Mouse (Mus musculus) MN1 (cell line): ENCODE results near the gene Soat2.

Experiments
- DNase-seq: peaks from one replicate; pipeline ENCODE4 v3.0.0-alpha.2; 2016; ENCODE audit warnings: low spot score

Soat2 gene

GRCm38 (mm10) chr15:102113674-102114073 is 36.7 kb upstream of the Soat2 start:
- DNase-seq, result no peak

- no peak for DNase-seq
These were observed 35.6 kb upstream of the Soat2 start for GRCm38 (mm10) chr15:102114651-102115260.

- DNase-seq, result no peak
These were observed 34.5 kb upstream of the Soat2 start for GRCm38 (mm10) chr15:102115731-102116231.

GRCm38 (mm10) chr15:102116753-102117415 is 33.4 kb upstream of the Soat2 start:
- no peak for DNase-seq

DNA sequence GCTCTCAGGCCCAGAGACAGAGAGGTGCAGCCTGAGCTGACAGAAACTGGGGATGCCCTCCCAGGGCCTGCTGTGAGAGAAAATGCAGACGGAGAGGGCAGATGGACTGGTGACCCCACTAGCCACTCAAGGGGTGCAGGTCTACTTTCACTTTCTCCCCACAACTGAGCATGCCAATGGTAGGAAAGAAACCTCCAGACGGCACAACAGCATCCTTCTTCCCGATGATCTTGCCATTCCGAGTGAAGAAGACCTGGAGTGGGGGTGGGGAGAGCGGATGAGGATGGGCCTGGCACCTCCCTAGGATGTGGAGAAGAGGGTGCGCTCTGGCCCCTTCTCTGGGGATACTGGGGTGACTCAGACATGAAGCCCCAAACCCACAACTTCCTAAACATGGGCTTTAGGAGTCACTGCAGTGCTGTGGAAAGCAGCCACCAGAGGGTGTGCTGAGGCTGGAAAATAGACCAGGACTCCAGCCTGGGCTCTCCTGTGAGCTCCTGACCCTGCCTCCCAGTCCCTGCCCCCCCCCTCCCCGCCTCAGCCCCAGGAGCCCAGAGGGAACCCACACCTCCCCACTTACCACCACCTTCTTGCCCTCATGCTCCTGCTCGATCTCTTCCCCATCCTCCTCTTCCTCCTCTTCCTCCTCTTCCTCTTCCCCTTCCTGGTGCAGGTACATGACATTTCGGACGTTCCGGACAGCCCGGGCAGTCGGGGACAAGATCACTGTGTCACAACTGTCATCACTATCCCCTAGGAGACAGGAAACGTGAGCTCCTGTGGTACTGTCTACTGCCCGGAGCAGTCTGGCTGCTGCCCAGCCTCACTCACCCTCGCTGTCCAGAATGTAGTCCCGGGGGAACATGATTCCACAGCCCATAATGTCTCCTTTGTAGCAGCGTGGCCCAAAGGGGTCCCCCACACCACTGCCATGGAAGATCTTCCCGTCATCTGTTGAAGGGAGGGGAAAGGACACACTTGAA is 32.6 kb upstream of the Soat2 start:
- peak; percentile 63 for DNase-seq

- DNase-seq, result no peak
These were observed 31.7 kb upstream of the Soat2 start for GRCm38 (mm10) chr15:102118591-102118990.

- no peak for DNase-seq
These were observed 31.1 kb upstream of the Soat2 start for GRCm38 (mm10) chr15:102119121-102119830.

DNA sequence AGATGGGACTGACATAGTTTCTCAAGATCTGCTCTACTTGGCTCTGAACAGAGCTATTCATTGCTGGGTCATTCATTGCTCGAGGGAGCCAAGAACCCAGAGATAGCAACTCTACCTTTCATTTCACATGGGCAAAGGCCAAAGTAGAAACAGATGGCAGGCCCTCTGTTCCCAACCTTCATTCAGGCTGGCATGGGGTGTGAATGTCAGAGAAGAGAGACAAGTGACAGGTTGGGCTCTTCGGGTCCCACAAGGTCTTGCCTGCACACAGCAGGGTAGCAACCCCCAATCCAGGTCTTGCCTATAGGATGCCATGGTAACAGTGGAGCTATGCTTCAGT is 30.5 kb upstream of the Soat2 start:
- DNase-seq, result no peak

GRCm38 (mm10) chr15:102120530-102120929 is 29.8 kb upstream of the Soat2 start:
- no peak for DNase-seq

DNA sequence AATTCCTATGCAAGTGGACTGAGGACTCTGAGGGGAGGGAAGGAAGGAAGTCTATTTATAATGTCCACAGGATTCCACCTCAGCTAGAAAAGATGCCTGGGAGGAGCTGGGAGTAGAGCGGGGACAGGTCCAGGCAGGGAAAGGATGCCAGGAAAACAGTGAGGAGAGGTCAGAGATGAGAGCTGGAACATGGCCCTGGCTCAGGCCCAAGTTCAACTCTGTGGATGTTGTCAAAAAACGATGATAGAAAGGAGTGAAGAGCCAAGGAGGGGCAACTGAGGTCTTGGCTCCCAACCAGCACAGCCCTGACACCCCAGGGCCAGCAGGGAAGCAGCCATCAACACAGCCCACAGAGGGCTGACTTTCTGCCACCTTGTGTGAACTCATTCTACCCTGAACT is 24.0 kb upstream of the Soat2 start:
- no peak for DNase-seq

GRCm38 (mm10) chr15:102133314-102133713 is 17.0 kb upstream of the Soat2 start:
- no peak for DNase-seq

DNA sequence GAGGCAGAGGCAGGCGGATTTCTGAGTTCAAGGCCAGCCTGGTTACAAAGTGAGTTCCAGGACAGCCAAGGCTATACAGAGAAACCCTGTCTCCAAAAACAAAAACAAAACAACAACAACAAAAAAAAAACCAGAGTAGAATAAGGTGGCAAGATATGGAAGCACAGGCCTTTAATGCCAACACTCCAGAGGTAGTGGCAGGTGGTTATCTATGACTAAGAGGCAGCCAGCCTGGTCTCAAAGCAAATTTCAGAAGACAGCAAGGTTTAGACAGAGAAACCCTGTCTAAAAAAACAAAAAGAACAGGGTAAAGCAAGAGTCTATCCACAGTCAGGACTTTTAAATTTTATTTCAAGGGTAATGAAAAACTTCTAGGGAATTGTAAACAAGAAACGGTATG is 15.6 kb upstream of the Soat2 start:
- DNase-seq, result no peak

GRCm38 (mm10) chr15:102135522-102136128 is 14.7 kb upstream of the Soat2 start:
- DNase-seq, result no peak

DNA sequence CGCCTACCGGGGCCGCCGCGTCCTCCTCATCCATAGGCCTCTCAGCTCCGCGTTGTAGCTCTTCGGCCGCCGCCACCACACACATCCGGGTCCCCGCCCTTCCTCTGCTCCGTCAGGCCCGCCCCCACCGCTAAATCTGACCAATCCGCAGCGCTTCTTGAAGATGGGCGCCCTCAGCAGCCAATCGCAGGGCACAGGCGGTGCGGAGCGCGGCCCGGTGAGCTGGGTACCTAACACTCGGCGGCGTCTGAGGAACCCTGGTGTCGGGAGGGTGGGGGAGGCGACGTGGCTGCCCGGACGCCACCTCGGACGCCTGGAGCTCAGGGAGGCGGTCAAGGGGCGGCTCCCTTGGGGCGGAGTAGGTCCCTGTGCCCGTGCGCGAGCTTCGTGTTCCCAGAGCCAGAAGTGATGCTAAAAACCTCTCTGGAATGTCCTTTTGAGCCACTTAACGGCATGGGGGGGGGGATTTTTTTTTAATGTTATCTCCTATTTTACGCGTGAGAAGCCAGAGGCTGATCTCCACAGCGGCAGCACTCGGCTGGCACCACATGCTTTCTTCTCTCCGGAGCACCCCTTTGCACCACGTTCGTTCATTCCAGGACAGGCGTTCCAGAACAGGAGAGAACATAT is 14.1 kb upstream of the Soat2 start, which contains the start of gene Spryd3:
TSS of gene Spryd3 (minus strand) at position 106 of the 630 bp plus-strand sequence.
- peak; percentile 99 for DNase-seq

DNA sequence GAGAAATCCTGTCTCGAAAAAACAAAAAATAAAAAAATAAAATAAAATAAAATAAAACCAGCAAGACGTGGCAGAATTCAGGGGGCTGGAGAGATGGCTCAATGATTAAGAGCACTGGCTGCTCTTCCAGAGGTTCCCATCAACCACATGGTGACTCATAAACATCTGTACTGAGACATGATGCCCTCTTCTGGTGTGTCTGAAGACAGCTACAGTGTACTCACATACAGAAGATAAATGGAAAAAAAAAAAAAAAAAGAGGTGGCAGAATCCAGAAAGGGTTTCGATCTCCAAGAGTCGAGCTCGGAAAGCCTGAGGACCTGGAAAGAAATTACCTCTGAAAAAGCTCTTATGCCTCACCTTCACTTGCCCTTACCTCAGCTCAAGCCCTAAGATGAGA is 9.2 kb upstream of the Soat2 start:
- DNase-seq, result no peak

- peak; percentile 48 for DNase-seq
These were observed 7.1 kb upstream of the Soat2 start for GRCm38 (mm10) chr15:102142914-102143912.

GRCm38 (mm10) chr15:102144274-102144711 is 6.0 kb upstream of the Soat2 start, which contains the start of gene Igfbp6:
Igfbp6 (plus strand) TSS chr15:102144362.
- peak; percentile 50 for DNase-seq

- no peak for DNase-seq
These were observed 5.6 kb upstream of the Soat2 start for GRCm38 (mm10) chr15:102144726-102145125.

DNA sequence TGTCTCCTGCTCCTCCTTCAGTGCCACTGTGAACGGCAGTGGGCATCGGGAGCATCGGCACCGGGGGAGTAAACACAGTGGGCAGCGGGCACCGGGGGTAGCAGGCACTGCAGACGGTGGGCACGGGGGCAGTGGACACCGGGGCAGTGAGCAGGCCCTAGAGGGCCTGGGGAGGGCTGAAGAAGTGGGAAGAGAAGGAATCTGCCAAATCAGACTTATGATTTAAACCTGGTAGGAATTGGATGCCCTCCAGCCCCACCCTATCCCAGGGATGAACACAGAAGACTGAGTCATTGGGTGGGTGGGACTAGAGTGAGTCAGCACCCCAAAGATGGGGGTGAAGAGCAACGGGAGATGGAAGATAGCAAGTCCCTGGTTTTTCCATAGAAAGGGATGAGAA is 5.0 kb upstream of the Soat2 start:
- peak; percentile 87 for DNase-seq

DNA sequence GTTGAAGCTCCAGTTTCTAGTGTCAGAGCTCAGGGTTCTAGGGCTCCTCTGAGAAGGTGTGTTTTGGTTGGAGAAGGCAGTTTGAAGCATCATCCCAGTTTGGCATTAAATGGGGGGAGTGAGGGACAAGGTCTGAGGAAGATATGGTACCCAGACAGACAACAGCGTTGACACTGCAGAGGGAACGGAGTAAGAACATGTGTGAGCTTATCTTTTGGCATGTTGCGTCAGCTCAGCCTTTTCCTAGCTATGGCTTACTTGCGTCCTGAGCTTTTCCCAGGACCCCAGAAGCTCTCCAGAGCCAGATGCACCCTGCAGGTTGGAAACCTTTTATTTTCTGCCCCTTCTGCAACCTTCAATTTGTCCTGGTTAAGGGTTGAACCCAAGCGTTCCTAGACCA is 4.2 kb upstream of the Soat2 start:
- peak; percentile 67 for DNase-seq
